Mouse (Mus musculus): ENCODE measurements around the gene Slc9b2.

DNA sequence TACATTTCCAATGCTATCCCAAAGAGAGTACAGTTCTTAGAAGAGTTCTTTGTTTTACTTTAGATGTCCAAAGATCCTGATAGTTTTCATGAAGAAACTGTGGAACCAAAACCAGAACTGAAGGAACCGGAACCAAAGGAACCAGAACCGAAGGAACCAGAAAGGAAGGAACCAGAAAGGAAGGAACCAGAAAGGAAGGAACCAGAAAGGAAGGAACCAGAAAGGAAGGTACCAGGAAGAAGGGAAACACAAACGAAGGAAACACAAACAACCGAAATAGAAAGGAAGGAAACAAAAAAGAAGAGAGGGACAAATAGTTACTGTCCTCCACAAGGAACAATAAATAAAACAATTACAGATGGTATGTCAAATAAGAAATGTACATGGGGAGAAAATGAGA is 49.9 kb downstream of the Slc9b2 start:
- TF ChIP-seq CTCF (IDR thresholded peaks at IDR 0.05; ENCODE audit: low read depth, low read length) (no peak), POLR2A (IDR thresholded peaks at IDR 0.05; ENCODE audit: insufficient read depth, low read length) (no peak)
